Mouse (Mus musculus): ENCODE results near the gene Lpar2.

- TF ChIP-seq GATA1 (IDR thresholded peaks at IDR 0.05; ENCODE audit: borderline replicate concordance, low read length), result no peak
- no peak for TF ChIP-seq FLI1 (IDR thresholded peaks at IDR 0.05; ENCODE audit: low read length)
Observed at GRCm38 (mm10) chr8:69799261-69799660, 23.0 kb upstream of the Lpar2 start.

Data from megakaryocyte, embryonic 14.5 days (primary cell).